Mouse (Mus musculus) ES-E14 (cell line): ENCODE measurements at regions not wholly inside any gene's neighbourhood (a gene's known extent, or its start where the extent isn't known, plus 50 kb on each side); places are given as distances from the start of the nearest gene placed in this dataset.

Experiments used
- DNase-seq: peaks from one replicate; pipeline ENCODE4 v3.0.0-alpha.2; 2013; ENCODE audit warnings: low read depth, low spot score
- H3K27ac ChIP-seq: 2 replicates; pipeline ENCODE4 v1.5.1; 2012; ENCODE audit warnings: low read depth, mild to moderate bottlenecking, low read length, moderate library complexity, mixed read lengths; ENCODE audit not compliant: poor library complexity, insufficient read depth, severe bottlenecking
- H3K36me3 ChIP-seq: 2 replicates; pipeline ENCODE4 v1.6.1; 2012; ENCODE audit warnings: mild to moderate bottlenecking, low read length, moderate library complexity, mixed read lengths; ENCODE audit not compliant: control insufficient read depth, poor library complexity, insufficient read depth, severe bottlenecking
- H3K4me1 ChIP-seq, 2 experiments: fragments of 150-350 bp in 1 of 2; sonication (generic) in 1 of 2; 2 replicates each; pipeline ENCODE4 v1.6.1; 2012; ENCODE audit warnings: low read length in 2 of 2, mild to moderate bottlenecking in 1 of 2, mixed read lengths in 1 of 2; ENCODE audit not compliant: control insufficient read depth in 2 of 2, insufficient read depth in 2 of 2, poor library complexity in 1 of 2
- H3K4me3 ChIP-seq, 2 experiments: fragments of 150-350 bp in 1 of 2; sonication (generic) in 1 of 2; 2 replicates each; pipeline ENCODE4 v1.5.1; 2012; ENCODE audit warnings: low read length in 2 of 2, low read depth in 1 of 2, mild to moderate bottlenecking in 1 of 2, mixed read lengths in 1 of 2; ENCODE audit not compliant: insufficient read depth in 1 of 2, poor library complexity in 1 of 2, severe bottlenecking in 1 of 2
- H3K9ac ChIP-seq: 2 replicates; pipeline ENCODE4 v1.6.1; 2012; ENCODE audit warnings: low read depth, mild to moderate bottlenecking, low read length, mixed read lengths; ENCODE audit not compliant: poor library complexity, insufficient read depth, severe bottlenecking
- H3K9me3 ChIP-seq: fragments of 150-350 bp; sonication (generic); 2 replicates; pipeline ENCODE4 v1.6.1; 2012; ENCODE audit warnings: low read depth, mild to moderate bottlenecking, low read length; ENCODE audit not compliant: control insufficient read depth, insufficient read depth
- CHD2 ChIP-seq: IDR thresholded peaks from 2 replicates; pipeline ENCODE4 v1.6.1; 2014; ENCODE audit warnings: mild to moderate bottlenecking, low read depth, low read length, inconsistent platforms
- HCFC1 ChIP-seq: IDR thresholded peaks from 2 replicates; pipeline ENCODE4 v1.6.1; 2012; ENCODE audit warnings: low read length, inconsistent platforms, borderline replicate concordance; ENCODE audit not compliant: insufficient read depth
- MAFK ChIP-seq: IDR thresholded peaks from 2 replicates; pipeline ENCODE4 v1.6.1; 2014; ENCODE audit warnings: mild to moderate bottlenecking, low read depth, low read length, inconsistent platforms; ENCODE audit not compliant: insufficient read depth
- ZC3H11A ChIP-seq: IDR thresholded peaks from 2 replicates; pipeline ENCODE4 v1.6.1; 2012; ENCODE audit warnings: low read depth, mild to moderate bottlenecking, inconsistent platforms, low read length, borderline replicate concordance
- ZNF384 ChIP-seq: IDR thresholded peaks from 2 replicates; pipeline ENCODE4 v1.6.1; 2012; ENCODE audit warnings: low read depth, low read length, inconsistent platforms
- in situ Hi-C, 2 experiments: fragments of 600-800 bp; cut with MboI; formaldehyde crosslinking; loops; one replicate each; pipeline ENCODE4 v1.15.1; 2025; ENCODE audit warnings: low sequenced_read_pairs in 2 of 2, inconsistent platforms in 1 of 2; ENCODE audit not compliant: unreplicated experiment in 2 of 2

DNA sequence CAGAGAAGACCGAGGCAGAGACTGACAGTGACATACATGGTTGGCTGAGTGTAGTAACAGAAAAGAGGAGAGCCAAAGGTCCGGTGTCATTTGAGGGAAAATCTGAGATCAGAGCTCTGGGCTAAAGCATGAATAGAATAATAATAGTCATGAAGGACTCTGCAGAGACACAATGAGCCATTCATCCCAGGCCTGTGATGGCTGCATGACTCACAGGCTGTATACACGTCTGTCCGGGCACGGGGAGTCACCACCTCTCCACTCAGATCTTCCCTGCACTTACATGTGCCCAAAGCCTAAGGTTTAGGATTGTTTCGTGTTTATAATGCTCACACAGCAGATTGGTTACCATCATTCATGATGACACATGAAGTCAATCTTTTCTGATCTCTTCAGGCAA is 246.2 kb upstream of the Jmjd1c start:
- H3K9me3 ChIP-seq, result no peaks in the 10 kb centered on the region
- H3K9ac ChIP-seq, result no peak overlapping the region
- H3K27ac ChIP-seq, result no peak overlapping the region
- H3K36me3 ChIP-seq, result no peaks in the 10 kb centered on the region
- peaks cover 0 to 7% of the 10 kb centered on the region in 2 experiments; a peak in 2 of 4 replicates for H3K4me1 ChIP-seq
- no peak overlapping the region for H3K4me3 ChIP-seq
- no peak for DNase-seq
- no peak for TF ChIP-seq CHD2
- TF ChIP-seq HCFC1, result no peak
- TF ChIP-seq MAFK, result no peak
- no peak for TF ChIP-seq ZC3H11A
- TF ChIP-seq ZNF384, result no peak
- in situ Hi-C loops, result no loop called here

DNA sequence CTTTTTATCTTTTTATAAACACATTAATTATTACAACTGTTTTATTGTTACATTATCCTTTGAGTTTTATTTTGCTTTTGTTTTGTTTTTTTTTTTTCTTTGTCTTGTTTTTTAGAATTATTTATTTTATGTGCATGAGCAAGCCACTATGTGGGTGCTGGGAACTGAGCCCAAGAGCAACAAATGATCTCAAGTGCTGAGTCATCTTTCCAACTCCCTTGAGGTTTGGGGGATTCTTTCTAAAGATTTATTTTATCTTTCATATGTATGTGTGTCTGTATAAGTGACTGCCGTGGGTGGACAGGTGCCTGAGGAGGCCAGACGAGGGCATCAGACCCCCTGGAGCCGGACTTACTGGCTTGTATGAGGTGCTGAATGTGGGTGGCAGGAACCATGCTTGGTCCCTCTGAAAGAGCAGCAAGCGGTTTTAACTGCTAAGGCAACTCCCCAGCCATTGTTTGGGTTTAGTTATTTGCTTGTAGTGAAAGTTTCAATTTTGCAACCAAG is 244.9 kb upstream of the Jmjd1c start:
- Histone ChIP-seq H3K9me3 (no peaks in the 10 kb centered on the region), H3K27ac (no peak overlapping the region), H3K9ac (no peak overlapping the region), H3K4me1 (peaks cover 0 to 7% of the 10 kb centered on the region in 2 experiments; a peak in 2 of 4 replicates), H3K36me3 (no peaks in the 10 kb centered on the region), H3K4me3 (no peak overlapping the region)
- in situ Hi-C loops, result no loop called here
- DNase-seq, result no peak
- TF ChIP-seq MAFK (0 out of 2 replicates have a peak, but pooled peaks have one; percentile 21), HCFC1 (no peak)

DNA sequence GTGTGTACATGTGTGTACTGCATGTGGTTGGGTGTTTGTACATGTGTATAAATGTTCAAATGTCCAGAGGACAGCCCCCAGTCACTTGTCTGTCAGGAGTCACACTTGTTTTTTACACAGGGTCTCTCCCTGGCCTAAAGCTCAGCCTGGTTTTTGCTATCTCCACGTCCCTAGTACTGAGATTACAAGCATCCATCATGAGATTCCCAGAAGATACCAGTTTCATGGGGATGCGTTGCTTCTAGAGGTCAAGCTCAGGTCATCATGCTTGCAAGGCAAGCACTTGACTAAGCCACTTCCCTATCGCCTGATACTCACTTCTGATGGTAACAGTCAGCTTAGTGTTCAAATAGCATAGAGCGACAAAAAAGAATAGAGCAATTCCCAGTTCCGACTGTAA is 244.1 kb upstream of the Jmjd1c start:
- H3K9ac ChIP-seq, result no peak overlapping the region
- H3K4me1 ChIP-seq, result peaks cover 0 to 7% of the 10 kb centered on the region in 2 experiments; a peak in 1 of 4 replicates
- TF ChIP-seq ZNF384 (no peak), CHD2 (no peak), HCFC1 (no peak), MAFK (no peak), ZC3H11A (no peak)
- H3K9me3 ChIP-seq, result no peaks in the 10 kb centered on the region
- no peak overlapping the region for H3K27ac ChIP-seq
- in situ Hi-C loops, result no loop called here
- no peak overlapping the region for H3K4me3 ChIP-seq
- H3K36me3 ChIP-seq, result no peaks in the 10 kb centered on the region
- no peak for DNase-seq

DNA sequence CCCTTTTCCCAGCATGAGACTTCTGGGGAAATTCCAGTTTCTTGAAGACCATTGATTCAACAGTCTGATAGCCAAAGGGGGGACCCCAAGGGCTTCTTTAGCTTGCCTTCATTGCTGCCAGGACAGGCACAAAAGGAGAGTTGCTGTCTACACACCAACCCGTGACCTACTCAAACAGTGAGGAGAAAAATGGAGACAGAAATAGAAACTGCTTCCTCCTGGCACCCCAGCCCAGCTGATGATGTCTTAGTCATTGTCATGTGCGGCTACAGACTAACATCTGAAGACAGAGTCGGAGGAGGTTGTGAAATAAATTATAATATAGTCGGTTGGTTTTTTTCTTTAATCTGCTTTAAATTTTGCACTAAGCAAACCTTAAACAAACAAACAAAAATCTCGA is 243.2 kb upstream of the Jmjd1c start:
- no peak for DNase-seq
- no peaks in the 10 kb centered on the region for H3K36me3 ChIP-seq
- H3K27ac ChIP-seq, result no peak overlapping the region
- no peaks in the 10 kb centered on the region for H3K9me3 ChIP-seq
- H3K4me1 ChIP-seq, result peaks cover 0 to 7% of the 10 kb centered on the region in 2 experiments; a peak in 1 of 4 replicates
- no peak for TF ChIP-seq ZNF384
- no peak overlapping the region for H3K4me3 ChIP-seq
- H3K9ac ChIP-seq, result no peak overlapping the region
- in situ Hi-C loops, result no loop called here

DNA sequence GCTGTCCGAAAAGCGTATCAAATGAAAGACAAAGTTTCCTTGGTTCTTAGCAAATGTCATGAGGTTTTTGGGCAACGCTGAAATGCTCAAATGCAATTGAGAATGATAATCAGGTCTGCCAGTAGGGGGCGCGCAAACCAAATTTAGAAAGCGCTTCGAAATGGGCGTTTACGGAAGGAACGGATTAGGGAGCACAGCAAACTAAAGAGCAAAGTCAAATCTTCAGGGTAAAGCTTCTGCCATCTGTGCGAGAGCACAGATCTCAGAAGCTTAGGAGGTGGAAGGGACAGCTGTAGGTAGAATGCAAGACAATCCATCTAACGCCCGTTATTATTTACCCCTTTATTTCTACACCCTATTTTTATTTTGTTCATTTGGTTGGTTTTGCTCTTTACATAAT is 242.7 kb upstream of the Jmjd1c start:
- no peak overlapping the region for H3K27ac ChIP-seq
- no peak overlapping the region for H3K9ac ChIP-seq
- H3K4me1 ChIP-seq, result peaks cover 0 to 7% of the 10 kb centered on the region in 2 experiments; a peak in 1 of 4 replicates
- H3K36me3 ChIP-seq, result no peaks in the 10 kb centered on the region
- in situ Hi-C loops, result no loop called here
- TF ChIP-seq MAFK (no peak), ZNF384 (no peak), HCFC1 (no peak), ZC3H11A (no peak), CHD2 (no peak)
- H3K4me3 ChIP-seq, result no peak overlapping the region
- no peaks in the 10 kb centered on the region for H3K9me3 ChIP-seq
- DNase-seq, result peak; percentile 71
